Mouse (Mus musculus): Measurements from ENCODE around the gene Dpf2.
A peak's percentile ranks its signal among the peaks of the same experiment; 100 is the strongest.

GRCm38 (mm10) chr19:5912103-5913006 lies 455 bp downstream of the Dpf2 start:
- no peak for TF ChIP-seq CTCF (IDR thresholded peaks at IDR 0.05; ENCODE audit: extremely low read depth, insufficient read depth, low read length)
- peak; percentile 97 for TF ChIP-seq POLR2A (IDR thresholded peaks at IDR 0.05; ENCODE audit: extremely low read depth, insufficient read depth, low read length)
